Mouse (Mus musculus): ENCODE data around the gene Fam163b.

GRCm38 (mm10) chr2:27123121-27123520 lies 19.2 kb downstream of the Fam163b start:
- no peak for TF ChIP-seq CTCF (IDR thresholded peaks at IDR 0.05; ENCODE audit: control insufficient read depth, insufficient read depth, low read length)
- TF ChIP-seq POLR2A (IDR thresholded peaks at IDR 0.05; ENCODE audit: borderline replicate concordance, control insufficient read depth, low read depth, low read length): no peak

All from bone marrow, adult 2 months (tissue).